Mouse (Mus musculus): ENCODE results near the gene Casr.

GRCm38 (mm10) chr16:36555672-36556165, 6.2 kb downstream of the Casr start:
- TF ChIP-seq CTCF (IDR thresholded peaks at IDR 0.05) (no peak), EP300 (IDR thresholded peaks at IDR 0.05) (no peak)

All from lung, postnatal 0 days (tissue).